Mouse (Mus musculus) liver, postnatal 0 days (tissue): ENCODE measurements around the gene Clcn2. TPM values are rescaled to one million over a fixed set of nuclear protein-coding genes. Genes with fewer than 3 reads are reported as not detected.
A peak's percentile ranks its signal among the peaks of the same experiment; 100 is the strongest.

Experiments used
- ATAC-seq: fragments of 200-750 bp; cut with Nextera tagmentation; 2 replicates; pipeline ENCODE4 v1.8.0; 2017; ENCODE audit warnings: mild to moderate bottlenecking, moderate library complexity
- DNase-seq: peaks from one replicate; pipeline ENCODE4 v3.0.0-alpha.2; 2016
- H3K27ac ChIP-seq: fragments of 300-500 bp; sonication (generic); 2 replicates; pipeline ENCODE4 v1.5.1; 2014; ENCODE audit warnings: antibody characterized with exemption, moderate library complexity, mild to moderate bottlenecking, low read depth
- H3K27me3 ChIP-seq: fragments of 300-500 bp; sonication (generic); 2 replicates; pipeline ENCODE4 v1.6.1; 2014; ENCODE audit warnings: low read length, control low read depth, mixed read lengths; ENCODE audit not compliant: insufficient read depth
- H3K36me3 ChIP-seq: fragments of 300-500 bp; sonication (generic); replicated peaks from 2 replicates; pipeline ENCODE4 v1.6.1; 2014; ENCODE audit warnings: mild to moderate bottlenecking, control low read depth, low read length, moderate library complexity, mixed read lengths; ENCODE audit not compliant: insufficient read depth
- H3K4me1 ChIP-seq: fragments of 300-500 bp; sonication (generic); 2 replicates; pipeline ENCODE4 v1.6.1; 2014; ENCODE audit warnings: antibody characterized with exemption, mild to moderate bottlenecking, control low read depth; ENCODE audit not compliant: insufficient read depth
- H3K4me2 ChIP-seq: fragments of 300-500 bp; sonication (generic); 2 replicates; pipeline ENCODE4 v1.6.1; 2014; ENCODE audit warnings: low read depth, mild to moderate bottlenecking, low read length, moderate library complexity, mixed read lengths
- H3K4me3 ChIP-seq: fragments of 300-500 bp; sonication (generic); 2 replicates; pipeline ENCODE4 v1.5.1; 2014; ENCODE audit warnings: low read depth, low read length
- H3K9ac ChIP-seq: fragments of 300-500 bp; sonication (generic); replicated peaks from 2 replicates; pipeline ENCODE4 v1.6.1; 2014; ENCODE audit warnings: mild to moderate bottlenecking, moderate library complexity
- H3K9me3 ChIP-seq: fragments of 300-500 bp; sonication (generic); 2 replicates; pipeline ENCODE4 v1.6.1; 2016; ENCODE audit warnings: mild to moderate bottlenecking, control low read depth, low read length, mixed read lengths
- CTCF ChIP-seq: sonication (generic); IDR thresholded peaks from 2 replicates; pipeline ENCODE4 v1.5.1; 2016; ENCODE audit warnings: antibody characterized with exemption, low read depth
- EP300 ChIP-seq: IDR thresholded peaks from 2 replicates; pipeline ENCODE4 v1.6.1; 2016; ENCODE audit warnings: antibody characterized with exemption, low read depth, mild to moderate bottlenecking
- WGBS: fragments of 180-500 bp; shearing (Covaris S2); extraction: QIAGEN DNeasy Blood & Tissue Kit; methylation state at CpG from one replicate; pipeline ENCODE4 v1.1.7; 2014; ENCODE audit not compliant: insufficient replicate concordance; 5-methylcytosine and 5-hydroxymethylcytosine counted together
- polyA plus RNA-seq: library from polyadenylated mRNA; unstranded; fragments of >200 nt; fragmentation: Nextera tagmentation; extraction: Ambion mirVana; gene quantifications from 2 replicates; pipeline ENCODE4 v1.2.1, GENCODE M21; 2015

Clcn2 gene
- polyA plus RNA-seq, 1 experiment from 2014 or later, result 4.7 TPM

GRCm38 (mm10) chr16:20732925-20733730 is 15.6 kb upstream of the Clcn2 start, which contains the start of gene Chrd:
Gene Chrd (plus strand): TSS chr16:20733127.
- peak; percentile 61 for DNase-seq
- TF ChIP-seq EP300 (no peak), CTCF (no peak)
- ATAC-seq, result peak; percentile 37; the same call in 1 of the 2 replicates
- peaks cover 22% of the 10 kb centered on the region for H3K4me1 ChIP-seq
- WGBS, result 2% methylated on average over 39 of the region's 70 CpGs
- no peaks in the 10 kb centered on the region for H3K36me3 ChIP-seq
- no peaks in the 10 kb centered on the region for H3K9me3 ChIP-seq
- H3K27me3 ChIP-seq, result peaks cover 48% of the 10 kb centered on the region
- peak within 1 kb of the TSS; percentile 92 for H3K4me2 ChIP-seq
- peak within 1 kb of the TSS; percentile 60 for H3K9ac ChIP-seq
- H3K4me3 ChIP-seq, result peak within 1 kb of the TSS; percentile 58
- H3K27ac ChIP-seq, result peak within 1 kb of the TSS; percentile 66

GRCm38 (mm10) chr16:20732251-20732924 is 14.8 kb upstream of the Clcn2 start:
- no peak for TF ChIP-seq CTCF
- TF ChIP-seq EP300, result no peak
- 0 out of 2 replicates have a peak, but pooled peaks have one; percentile 1 for ATAC-seq
- Histone ChIP-seq H3K9me3 (no peaks in the 10 kb centered on the region), H3K4me3 (peak overlapping the region; percentile 58), H3K9ac (peak overlapping the region; percentile 60), H3K27me3 (peaks cover 48% of the 10 kb centered on the region), H3K27ac (peak overlapping the region; percentile 66), H3K4me2 (peak overlapping the region; percentile 92), H3K4me1 (peaks cover 23% of the 10 kb centered on the region), H3K36me3 (no peaks in the 10 kb centered on the region)
- WGBS, result 4% methylated on average over 19 of the region's 30 CpGs
- DNase-seq, result no peak

GRCm38 (mm10) chr16:20731688-20732087 is 14.1 kb upstream of the Clcn2 start:
- DNase-seq, result no peak
- no peak overlapping the region for H3K4me3 ChIP-seq
- H3K9me3 ChIP-seq, result no peaks in the 10 kb centered on the region
- no peak overlapping the region for H3K27ac ChIP-seq
- H3K27me3 ChIP-seq, result peaks cover 46% of the 10 kb centered on the region
- 59% methylated on average over 5 of the region's 5 CpGs for WGBS
- H3K36me3 ChIP-seq, result no peaks in the 10 kb centered on the region
- H3K4me2 ChIP-seq, result no peak overlapping the region
- TF ChIP-seq CTCF (no peak), EP300 (no peak)
- no peak overlapping the region for H3K9ac ChIP-seq
- no peak for ATAC-seq
- peaks cover 23% of the 10 kb centered on the region for H3K4me1 ChIP-seq

GRCm38 (mm10) chr16:20730293-20730711 is 12.8 kb upstream of the Clcn2 start:
- H3K4me2 ChIP-seq, result peak overlapping the region; percentile 61
- peak overlapping the region; percentile 38 for H3K4me3 ChIP-seq
- peak overlapping the region; percentile 91 for H3K27ac ChIP-seq
- H3K36me3 ChIP-seq, result no peaks in the 10 kb centered on the region; the same call in none of the 2 replicates
- H3K9me3 ChIP-seq, result no peaks in the 10 kb centered on the region
- peak; percentile 92 for ATAC-seq
- DNase-seq, result peak; percentile 64
- 26% methylated on average over 5 of the region's 5 CpGs for WGBS
- peaks cover 23% of the 10 kb centered on the region for H3K4me1 ChIP-seq
- no peak overlapping the region for H3K9ac ChIP-seq
- TF ChIP-seq CTCF, result no peak
- peak; percentile 63; the same call in 1 of the 2 replicates for TF ChIP-seq EP300
- peaks cover 41% of the 10 kb centered on the region for H3K27me3 ChIP-seq

GRCm38 (mm10) chr16:20726384-20726783 is 8.8 kb upstream of the Clcn2 start:
- no peak overlapping the region for H3K27ac ChIP-seq
- 39% methylated on average over 1 of the region's 1 CpGs for WGBS
- no peak overlapping the region for H3K4me2 ChIP-seq
- peaks cover 7% of the 10 kb centered on the region for H3K36me3 ChIP-seq
- peaks cover 2% of the 10 kb centered on the region for H3K27me3 ChIP-seq
- H3K4me1 ChIP-seq, result peaks cover 15% of the 10 kb centered on the region
- H3K4me3 ChIP-seq, result no peak overlapping the region
- no peaks in the 10 kb centered on the region for H3K9me3 ChIP-seq
- TF ChIP-seq EP300 (no peak), CTCF (no peak)
- no peak for ATAC-seq
- no peak overlapping the region for H3K9ac ChIP-seq
- no peak for DNase-seq

GRCm38 (mm10) chr16:20725750-20726149 is 8.2 kb upstream of the Clcn2 start:
- Histone ChIP-seq H3K36me3 (peaks cover 9% of the 10 kb centered on the region), H3K4me1 (peaks cover 13% of the 10 kb centered on the region), H3K4me2 (no peak overlapping the region), H3K4me3 (no peak overlapping the region), H3K9me3 (no peaks in the 10 kb centered on the region), H3K27me3 (no peaks in the 10 kb centered on the region; the same call in 1 of the 2 replicates), H3K9ac (no peak overlapping the region), H3K27ac (no peak overlapping the region)
- DNase-seq, result no peak
- ATAC-seq, result no peak
- 64% methylated on average over 4 of the region's 4 CpGs for WGBS
- TF ChIP-seq CTCF, result no peak
- TF ChIP-seq EP300, result no peak
